ENCODE assay signal across 8 mouse cellular contexts in genomic region chr7:78766019-78766683, GRCm38 (mm10). TPM values are rescaled to one million over a fixed set of nuclear protein-coding genes. Genes with fewer than 3 reads are reported as not detected.
DNase-seq lines count a peak whose midpoint lies in the region; ATAC-seq and TF ChIP-seq lines count a peak whose summit lies in the region.

No protein-coding gene starts in this region.

- no peaks in the 10 kb centered on the region for H3K36me3 ChIP-seq in heart, embryonic 10.5 days
- H3K36me3 ChIP-seq in kidney, embryonic 15.5 days: no peaks in the 10 kb centered on the region
- H3K36me3 ChIP-seq in liver, embryonic 11.5 days (ENCODE audit: control insufficient read depth, insufficient read depth, low read length): no peaks in the 10 kb centered on the region
- no peaks in the 10 kb centered on the region for H3K36me3 ChIP-seq in neural tube, embryonic 13.5 days
- no peaks in the 10 kb centered on the region for H3K36me3 ChIP-seq in stomach, postnatal 0 days (ENCODE audit: control insufficient read depth, insufficient read depth, low read length)

- H3K27ac ChIP-seq in heart, embryonic 10.5 days: no peak overlapping the region
- H3K27ac ChIP-seq in kidney, embryonic 15.5 days: no peak overlapping the region
- H3K27ac ChIP-seq in liver, embryonic 11.5 days (ENCODE audit: low read depth, low read length): no peak overlapping the region
- H3K27ac ChIP-seq in neural tube, embryonic 13.5 days (replicated peaks): no peak overlapping the region
- H3K27ac ChIP-seq in stomach, postnatal 0 days (replicated peaks): no peak overlapping the region

- no peaks in the 10 kb centered on the region for H3K4me1 ChIP-seq in heart, embryonic 10.5 days
- H3K4me1 ChIP-seq in kidney, embryonic 15.5 days: no peaks in the 10 kb centered on the region
- no peaks in the 10 kb centered on the region for H3K4me1 ChIP-seq in liver, embryonic 11.5 days (replicated peaks; ENCODE audit: control insufficient read depth, insufficient read depth, low read length)
- 0 out of 2 replicates have a peak, but pooled peaks cover 5% of the 10 kb centered on the region for H3K4me1 ChIP-seq in neural tube, embryonic 13.5 days (replicated peaks)
- H3K4me1 ChIP-seq in stomach, postnatal 0 days (replicated peaks; ENCODE audit: control insufficient read depth, insufficient read depth): 0 out of 2 replicates have a peak, but pooled peaks cover 2% of the 10 kb centered on the region

- no peak overlapping the region for H3K4me3 ChIP-seq in heart, embryonic 10.5 days
- H3K4me3 ChIP-seq in kidney, embryonic 15.5 days (replicated peaks): no peak overlapping the region
- H3K4me3 ChIP-seq in liver, embryonic 11.5 days (ENCODE audit: low read depth, low read length): no peak overlapping the region
- H3K4me3 ChIP-seq in neural tube, embryonic 13.5 days: no peak overlapping the region
- H3K4me3 ChIP-seq in stomach, postnatal 0 days (ENCODE audit: low read depth, low read length): no peak overlapping the region

- peak; percentile 91 for TF ChIP-seq CTCF in stomach, postnatal 0 days (IDR thresholded peaks at IDR 0.05; ENCODE audit: low read depth)

- TF ChIP-seq EP300 in stomach, postnatal 0 days (optimal IDR thresholded peaks at IDR 0.05): no peak

- H3K9ac ChIP-seq in kidney, embryonic 15.5 days: no peak overlapping the region
- H3K9ac ChIP-seq in liver, embryonic 11.5 days (ENCODE audit: low read depth, low read length): no peak overlapping the region
- 0 out of 2 replicates have a peak overlapping the region, but pooled peaks have one; percentile 46 for H3K9ac ChIP-seq in neural tube, embryonic 13.5 days
- H3K9ac ChIP-seq in stomach, postnatal 0 days (ENCODE audit: low read length): no peak overlapping the region

- H3K9me3 ChIP-seq in heart, embryonic 10.5 days: no peaks in the 10 kb centered on the region
- no peaks in the 10 kb centered on the region for H3K9me3 ChIP-seq in kidney, embryonic 15.5 days (replicated peaks)
- no peaks in the 10 kb centered on the region for H3K9me3 ChIP-seq in liver, embryonic 11.5 days (ENCODE audit: control insufficient read depth, low read length)
- H3K9me3 ChIP-seq in neural tube, embryonic 13.5 days: no peaks in the 10 kb centered on the region
- no peaks in the 10 kb centered on the region for H3K9me3 ChIP-seq in stomach, postnatal 0 days (ENCODE audit: control insufficient read depth, low read length)

- WGBS in heart, embryonic 10.5 days: 23% methylated on average over 18 of the region's 18 CpGs
- WGBS in kidney, embryonic 15.5 days: 20% methylated on average over 18 of the region's 18 CpGs
- 24% methylated on average over 18 of the region's 18 CpGs for WGBS in liver, embryonic 11.5 days
- 23% methylated on average over 18 of the region's 18 CpGs for WGBS in neural tube, embryonic 13.5 days
- 23% methylated on average over 18 of the region's 18 CpGs for WGBS in stomach, postnatal 0 days

- DNase-seq in 3T3-L1 (ENCODE audit: low read depth, low spot score): peak; percentile 93
- DNase-seq in adrenal gland, adult 8-10 months: peak; percentile 76
- DNase-seq in embryo, embryonic 9.5 days (ENCODE audit: extremely low spot score): peak; percentile 87
- DNase-seq in heart, embryonic 10.5 days (ENCODE audit: low spot score): peak; percentile 90
- peak; percentile 61 for DNase-seq in liver, embryonic 11.5 days (ENCODE audit: low spot score)
- peak; percentile 75 for DNase-seq in stomach, postnatal 0 days (ENCODE audit: low spot score)

- H3K4me2 ChIP-seq in kidney, embryonic 15.5 days: peak overlapping the region; percentile 28; the same call in 1 of the 2 replicates
- H3K4me2 ChIP-seq in liver, embryonic 11.5 days: no peak overlapping the region
- H3K4me2 ChIP-seq in neural tube, embryonic 13.5 days: peak overlapping the region; percentile 33; the same call in 1 of the 2 replicates
- H3K4me2 ChIP-seq in stomach, postnatal 0 days (replicated peaks; ENCODE audit: low read depth): no peak overlapping the region

- ATAC-seq in kidney, embryonic 15.5 days (replicated peaks; ENCODE audit: low FRiP score): peak; percentile 56; the same call in 1 of the 2 replicates
- ATAC-seq in liver, embryonic 11.5 days (replicated peaks; ENCODE audit: low FRiP score): peak; percentile 62
- peak; percentile 66 for ATAC-seq in neural tube, embryonic 13.5 days (ENCODE audit: low read depth)
- peak; percentile 22; the same call in 1 of the 2 replicates for ATAC-seq in stomach, postnatal 0 days (ENCODE audit: low FRiP score, low TSS enrichment)

- H3K27me3 ChIP-seq in heart, embryonic 10.5 days (ENCODE audit: insufficient read depth, poor library complexity, severe bottlenecking): peaks cover 12% of the 10 kb centered on the region; the same call in 1 of the 2 replicates
- no peaks in the 10 kb centered on the region for H3K27me3 ChIP-seq in kidney, embryonic 15.5 days
- H3K27me3 ChIP-seq in liver, embryonic 11.5 days (replicated peaks; ENCODE audit: control insufficient read depth, insufficient read depth, low read length): no peaks in the 10 kb centered on the region
- H3K27me3 ChIP-seq in neural tube, embryonic 13.5 days: no peaks in the 10 kb centered on the region
- H3K27me3 ChIP-seq in stomach, postnatal 0 days (ENCODE audit: control insufficient read depth, insufficient read depth, low read length): no peaks in the 10 kb centered on the region

RNA-seq across cellular contexts. Expression of gene Mrps11, which starts 16.8 kb away (rescaled TPM):
- 100 to 1,000 TPM in 3 of 4 experiments, 10 to 100 TPM in 1; 97.6 to 162 (median 127) TPM for total RNA-seq in adrenal gland, adult 8-10 months (2022)
- polyA plus RNA-seq in heart, embryonic 10.5 days (2016; fragmentation: Nextera tagmentation; extraction: Ambion mirVana): 67.2 and 78.9 TPM in 2 replicates
- 73.8 and 80.9 TPM in 2 replicates for polyA plus RNA-seq in kidney, embryonic 15.5 days (2015; fragmentation: Nextera tagmentation; extraction: Ambion mirVana)
- 89.2 and 92.4 TPM in 2 replicates for polyA plus RNA-seq in liver, embryonic 11.5 days (2014; fragmentation: Nextera tagmentation; extraction: Ambion mirVana)
- 80.6 and 88.7 TPM in 2 replicates for polyA plus RNA-seq in neural tube, embryonic 13.5 days (2015; fragmentation: Nextera tagmentation; extraction: Ambion mirVana)
- polyA plus RNA-seq in stomach, postnatal 0 days (2015; fragmentation: Nextera tagmentation; extraction: Ambion mirVana): 40.0 and 41.1 TPM in 2 replicates

RNA-seq across cellular contexts. Expression of gene Mrpl46, which starts 17.2 kb away (rescaled TPM):
- total RNA-seq in adrenal gland, adult 8-10 months (2022): 10 to 100 TPM; 38.2 to 48.8 (median 42.7) TPM
- polyA plus RNA-seq in heart, embryonic 10.5 days (2016; fragmentation: Nextera tagmentation; extraction: Ambion mirVana): 80.4 and 82.8 TPM in 2 replicates
- 64.9 and 67.7 TPM in 2 replicates for polyA plus RNA-seq in kidney, embryonic 15.5 days (2015; fragmentation: Nextera tagmentation; extraction: Ambion mirVana)
- 91.9 and 95.8 TPM in 2 replicates for polyA plus RNA-seq in liver, embryonic 11.5 days (2014; fragmentation: Nextera tagmentation; extraction: Ambion mirVana)
- 55.9 and 58.7 TPM in 2 replicates for polyA plus RNA-seq in neural tube, embryonic 13.5 days (2015; fragmentation: Nextera tagmentation; extraction: Ambion mirVana)
- 55.0 and 55.5 TPM in 2 replicates for polyA plus RNA-seq in stomach, postnatal 0 days (2015; fragmentation: Nextera tagmentation; extraction: Ambion mirVana)

RNA-seq across cellular contexts. Expression of gene Ntrk3, which starts 28.3 kb away (rescaled TPM):
- 10 to 100 TPM; 19.0 to 28.6 (median 26.5) TPM for total RNA-seq in adrenal gland, adult 8-10 months (2022)
- 0.11 and 1.4 TPM in 2 replicates for polyA plus RNA-seq in heart, embryonic 10.5 days (2016; fragmentation: Nextera tagmentation; extraction: Ambion mirVana)
- 3.2 and 4.4 TPM in 2 replicates for polyA plus RNA-seq in kidney, embryonic 15.5 days (2015; fragmentation: Nextera tagmentation; extraction: Ambion mirVana)
- 1.1 and 2.3 TPM in 2 replicates for polyA plus RNA-seq in liver, embryonic 11.5 days (2014; fragmentation: Nextera tagmentation; extraction: Ambion mirVana)
- polyA plus RNA-seq in neural tube, embryonic 13.5 days (2015; fragmentation: Nextera tagmentation; extraction: Ambion mirVana): 22.5 and 23.6 TPM in 2 replicates
- polyA plus RNA-seq in stomach, postnatal 0 days (2015; fragmentation: Nextera tagmentation; extraction: Ambion mirVana): 2.2 and 2.9 TPM in 2 replicates

Comparison
In these comparisons a context has a peak if more than half of its experiments do, and no peak if none do; other contexts are left out.
1. H3K4me2 ChIP-seq: peak in kidney, embryonic 15.5 days (single experiment) and neural tube, embryonic 13.5 days (single experiment); none in liver, embryonic 11.5 days (single experiment) and stomach, postnatal 0 days (single experiment).
2. Peak in every context shown above with its lines, with median percentiles within 50 percentile points of each other: DNase-seq and ATAC-seq.